Mouse (Mus musculus) lung, postnatal 0 days (tissue): Measurements from ENCODE around the gene Lrrc3. TPM values are rescaled to one million over a fixed set of nuclear protein-coding genes. Genes with fewer than 3 reads are reported as not detected.

ENCODE experiments used
- ATAC-seq: fragments of 200-750 bp; cut with Nextera tagmentation; 2 replicates; pipeline ENCODE4 v1.8.0; 2017; ENCODE audit warnings: moderate library complexity
- DNase-seq: peaks from one replicate; pipeline ENCODE4 v3.0.0-alpha.2; 2016; ENCODE audit warnings: low spot score
- H3K27ac ChIP-seq: fragments of 300-500 bp; sonication (generic); 2 replicates; pipeline ENCODE4 v1.5.1; 2014; ENCODE audit warnings: antibody characterized with exemption, mild to moderate bottlenecking, low read length, mixed read lengths
- H3K27me3 ChIP-seq: fragments of 300-500 bp; sonication (generic); replicated peaks from 2 replicates; pipeline ENCODE4 v1.6.1; 2014; ENCODE audit warnings: low read length, mixed read lengths; ENCODE audit not compliant: insufficient read depth
- H3K36me3 ChIP-seq: fragments of 300-500 bp; sonication (generic); 2 replicates; pipeline ENCODE4 v1.6.1; 2014; ENCODE audit warnings: low read length, mixed read lengths; ENCODE audit not compliant: insufficient read depth
- H3K4me1 ChIP-seq: fragments of 300-500 bp; sonication (generic); 2 replicates; pipeline ENCODE4 v1.6.1; 2014; ENCODE audit warnings: antibody characterized with exemption, low read depth, low read length, mixed read lengths; ENCODE audit not compliant: insufficient read depth
- H3K4me2 ChIP-seq: fragments of 300-500 bp; sonication (generic); replicated peaks from 2 replicates; pipeline ENCODE4 v1.6.1; 2014; ENCODE audit warnings: low read depth, mild to moderate bottlenecking, low read length, moderate library complexity, mixed read lengths
- H3K4me3 ChIP-seq: fragments of 300-500 bp; sonication (generic); 2 replicates; pipeline ENCODE4 v1.5.1; 2014; ENCODE audit warnings: low read depth, low read length
- H3K9ac ChIP-seq: fragments of 300-500 bp; sonication (generic); replicated peaks from 2 replicates; pipeline ENCODE4 v1.6.1; 2014; ENCODE audit warnings: low read depth, mild to moderate bottlenecking
- H3K9me3 ChIP-seq: fragments of 300-500 bp; sonication (generic); 2 replicates; pipeline ENCODE4 v1.6.1; 2016; ENCODE audit warnings: low read length, mixed read lengths
- CTCF ChIP-seq: IDR thresholded peaks from 2 replicates; pipeline ENCODE4 v1.5.1; 2016; ENCODE audit warnings: antibody characterized with exemption, mild to moderate bottlenecking
- EP300 ChIP-seq: IDR thresholded peaks from 2 replicates; pipeline ENCODE4 v1.6.1; 2016; ENCODE audit warnings: antibody characterized with exemption, mild to moderate bottlenecking, control low read depth
- WGBS: fragments of 180-500 bp; shearing (Covaris S2); extraction: QIAGEN DNeasy Blood & Tissue Kit; methylation state at CpG from one replicate; pipeline ENCODE4 v1.1.7; 2014; 5-methylcytosine and 5-hydroxymethylcytosine counted together
- polyA plus RNA-seq: library from polyadenylated mRNA; unstranded; fragments of >200 nt; fragmentation: Nextera tagmentation; extraction: Ambion mirVana; gene quantifications from 2 replicates; pipeline ENCODE4 v1.2.1, GENCODE M21; 2015

Lrrc3 gene
- polyA plus RNA-seq, 1 experiment from 2014 or later, result 1.2 TPM

DNA sequence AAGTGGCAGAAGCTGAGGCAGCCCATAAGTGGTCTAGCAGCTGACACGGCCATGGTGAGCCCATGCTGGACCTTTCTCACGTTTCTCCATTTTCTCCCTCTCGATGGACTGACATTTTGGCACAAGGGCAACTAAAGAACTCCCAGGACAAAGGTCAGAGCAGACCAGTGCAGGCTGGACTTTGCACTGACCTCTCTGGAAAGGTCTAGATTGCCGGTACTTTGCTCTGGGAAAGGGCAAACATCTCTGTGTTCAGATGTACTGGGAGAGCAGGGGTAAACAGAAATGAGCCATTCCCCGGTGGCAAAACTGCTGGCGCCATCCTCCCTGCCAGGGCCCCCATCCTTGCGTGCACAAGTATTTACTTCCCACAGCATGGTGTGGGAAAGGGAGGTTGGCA lies 2.2 kb downstream of the Lrrc3 start:
- no peaks in the 10 kb centered on the region for H3K36me3 ChIP-seq
- ATAC-seq, result no peak

GRCm38 (mm10) chr10:77895562-77895961 lies 6.8 kb downstream of the Lrrc3 start:
- no peaks in the 10 kb centered on the region for H3K4me1 ChIP-seq
- H3K27me3 ChIP-seq, result no peaks in the 10 kb centered on the region
- ATAC-seq (no peak), DNase-seq (no peak)
- TF ChIP-seq EP300 (no peak), CTCF (no peak)
- H3K9me3 ChIP-seq, result no peaks in the 10 kb centered on the region
- H3K27ac ChIP-seq, result no peak overlapping the region
- WGBS, result 60% methylated on average over 5 of the region's 5 CpGs
- H3K4me2 ChIP-seq, result no peak overlapping the region
- H3K9ac ChIP-seq, result no peak overlapping the region
- no peak overlapping the region for H3K4me3 ChIP-seq
- no peaks in the 10 kb centered on the region for H3K36me3 ChIP-seq

More for the DNA sequence above, 2.2 kb downstream of the Lrrc3 start:
- no peaks in the 10 kb centered on the region for H3K27me3 ChIP-seq
- TF ChIP-seq EP300 (no peak), CTCF (no peak)
- H3K4me3 ChIP-seq, result no peak overlapping the region
- H3K4me2 ChIP-seq, result no peak overlapping the region
- no peak overlapping the region for H3K27ac ChIP-seq
- no peaks in the 10 kb centered on the region for H3K4me1 ChIP-seq
- H3K9ac ChIP-seq, result no peak overlapping the region
- DNase-seq, result no peak
- no peaks in the 10 kb centered on the region for H3K9me3 ChIP-seq
- 69% methylated on average over 7 of the region's 7 CpGs for WGBS

DNA sequence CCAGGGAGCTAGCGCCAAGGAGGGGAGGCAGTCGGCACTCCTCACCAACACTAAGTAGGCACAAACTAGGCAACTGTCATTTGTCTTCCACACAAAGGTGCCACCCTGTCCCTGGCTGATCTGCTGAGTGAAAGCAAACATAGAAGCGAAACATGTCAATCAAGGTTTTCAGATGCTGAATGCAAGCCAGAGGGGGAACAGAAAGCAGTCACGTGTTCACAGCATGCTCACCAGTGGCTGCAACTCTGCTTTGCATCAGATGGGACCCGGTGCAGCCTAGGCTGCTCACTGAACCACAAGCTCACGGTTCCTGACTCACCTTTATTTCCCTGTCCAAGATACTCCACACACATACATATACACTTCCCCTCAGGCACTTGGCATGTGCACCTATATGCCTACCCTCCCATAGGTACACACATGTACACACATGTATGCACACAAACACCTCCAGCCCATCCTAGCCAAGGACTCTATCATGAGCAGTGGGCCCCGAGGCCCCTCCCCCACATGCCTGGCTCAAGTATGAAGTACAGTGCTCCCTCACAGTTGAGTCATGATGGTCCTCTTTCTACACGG lies 11.3 kb downstream of the Lrrc3 start:
- no peak for DNase-seq
- 77% methylated on average over 8 of the region's 8 CpGs for WGBS

GRCm38 (mm10) chr10:77886007-77886747 lies 16.2 kb downstream of the Lrrc3 start:
- no peak for DNase-seq
- Histone ChIP-seq H3K4me1 (no peaks in the 10 kb centered on the region), H3K27ac (no peak overlapping the region), H3K4me2 (no peak overlapping the region), H3K36me3 (no peaks in the 10 kb centered on the region), H3K9ac (no peak overlapping the region), H3K27me3 (no peaks in the 10 kb centered on the region), H3K4me3 (no peak overlapping the region), H3K9me3 (no peaks in the 10 kb centered on the region)
- WGBS, result 36% methylated on average over 12 of the region's 12 CpGs
- TF ChIP-seq EP300 (no peak), CTCF (peak; percentile 51)
- ATAC-seq, result no peak

More for the DNA sequence above, 11.3 kb downstream of the Lrrc3 start:
- no peak overlapping the region for H3K4me3 ChIP-seq
- H3K9me3 ChIP-seq, result no peaks in the 10 kb centered on the region
- TF ChIP-seq CTCF (no peak), EP300 (no peak)
- H3K36me3 ChIP-seq, result no peaks in the 10 kb centered on the region
- no peaks in the 10 kb centered on the region for H3K27me3 ChIP-seq
- ATAC-seq, result no peak
- no peaks in the 10 kb centered on the region for H3K4me1 ChIP-seq
- no peak overlapping the region for H3K27ac ChIP-seq
- no peak overlapping the region for H3K4me2 ChIP-seq
- no peak overlapping the region for H3K9ac ChIP-seq

DNA sequence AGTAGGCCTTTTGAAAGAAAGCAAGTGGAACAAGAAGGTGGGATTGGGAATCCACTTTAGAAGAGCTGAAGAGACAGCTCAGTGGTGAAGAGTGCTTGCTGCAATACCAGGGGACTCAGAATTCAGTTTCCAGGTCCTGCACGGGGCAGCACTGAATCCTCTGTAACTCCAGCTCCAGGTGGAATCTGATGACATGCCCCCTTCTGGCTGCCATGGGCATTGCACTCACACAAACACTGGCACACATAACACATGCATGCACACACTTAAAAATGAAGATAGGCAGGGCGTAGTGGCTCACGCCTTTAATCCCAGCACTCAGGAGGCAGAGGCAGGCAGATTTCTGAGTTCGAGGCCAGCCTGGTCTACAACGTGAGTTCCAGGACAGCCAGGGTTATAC lies 19.8 kb downstream of the Lrrc3 start:
- H3K9me3 ChIP-seq, result no peaks in the 10 kb centered on the region
- H3K27me3 ChIP-seq, result no peaks in the 10 kb centered on the region
- ATAC-seq, result no peak
- no peak overlapping the region for H3K27ac ChIP-seq
- no peak for TF ChIP-seq EP300
- TF ChIP-seq CTCF, result peak; percentile 33; the same call in 1 of the 2 replicates
- no peak overlapping the region for H3K4me2 ChIP-seq
- H3K36me3 ChIP-seq, result no peaks in the 10 kb centered on the region
- no peaks in the 10 kb centered on the region for H3K4me1 ChIP-seq
- no peak overlapping the region for H3K9ac ChIP-seq
- WGBS, result 83% methylated on average over 5 of the region's 5 CpGs
- no peak overlapping the region for H3K4me3 ChIP-seq
- no peak for DNase-seq

- WGBS, result 70% methylated on average over 3 of the region's 3 CpGs
- no peak for ATAC-seq
Observed at GRCm38 (mm10) chr10:77880305-77880704, 22.0 kb downstream of the Lrrc3 start.

More at GRCm38 (mm10) chr10:77880305-77880704, 22.0 kb downstream of the Lrrc3 start:
- Histone ChIP-seq H3K9me3 (no peaks in the 10 kb centered on the region), H3K27ac (no peak overlapping the region), H3K4me1 (no peaks in the 10 kb centered on the region), H3K27me3 (no peaks in the 10 kb centered on the region), H3K9ac (no peak overlapping the region), H3K4me2 (no peak overlapping the region), H3K4me3 (no peak overlapping the region), H3K36me3 (no peaks in the 10 kb centered on the region)
- TF ChIP-seq EP300, result no peak
- TF ChIP-seq CTCF, result no peak
- DNase-seq, result no peak
